8 mouse cellular contexts compared by ENCODE assay signal in genomic region chr3:138442203-138442602, GRCm38 (mm10). TPM values are rescaled to one million over a fixed set of nuclear protein-coding genes. Genes with fewer than 3 reads are reported as not detected.
DNase-seq lines count a peak whose midpoint lies in the region; ATAC-seq and TF ChIP-seq lines count a peak whose summit lies in the region.

No protein-coding gene starts in this region.

- H3K27ac ChIP-seq in gastrocnemius, adult 2 months: peak overlapping the region; percentile 93
- H3K27ac ChIP-seq in forebrain, embryonic 16.5 days (ENCODE audit: low read length): peak overlapping the region; percentile 90
- peak overlapping the region; percentile 94 for H3K27ac ChIP-seq in liver, postnatal 0 days (ENCODE audit: low read depth)

- WGBS in forebrain, embryonic 16.5 days: 2% methylated on average over 9 of the region's 9 CpGs
- 2% methylated on average over 9 of the region's 9 CpGs for WGBS in liver, postnatal 0 days (ENCODE audit: insufficient replicate concordance)

- intact Hi-C loops in gastrocnemius, adult 2 months (cut with DNase I): loop anchor here (2.0 to 10.0 kb wide), 5 partner anchors 47 to 570 kb away; partner anchors contain the start of gene Metap1

- peak overlapping the region; percentile 61 for H3K9ac ChIP-seq in forebrain, embryonic 16.5 days (replicated peaks; ENCODE audit: low read depth, low read length)
- H3K9ac ChIP-seq in liver, postnatal 0 days (replicated peaks): peak overlapping the region; percentile 53

- no peak for TF ChIP-seq CTCF in gastrocnemius, adult 2 months (IDR thresholded peaks at IDR 0.05)
- TF ChIP-seq CTCF in C2C12 (IDR thresholded peaks at IDR 0.05; ENCODE audit: control insufficient read depth, insufficient read depth, insufficient read length): no peak
- 0 out of 2 replicates have a peak, but pooled peaks have one; percentile 15 for TF ChIP-seq CTCF in liver, postnatal 0 days (IDR thresholded peaks at IDR 0.05; ENCODE audit: low read depth)

- no peak for ATAC-seq in forebrain, embryonic 16.5 days
- ATAC-seq in liver, postnatal 0 days: peak; percentile 2

- TF ChIP-seq EP300 in liver, postnatal 0 days (IDR thresholded peaks at IDR 0.05; ENCODE audit: low read depth): no peak

- H3K4me2 ChIP-seq in forebrain, embryonic 16.5 days (ENCODE audit: low read length): peak overlapping the region; percentile 77
- H3K4me2 ChIP-seq in liver, postnatal 0 days (ENCODE audit: low read depth, low read length): peak overlapping the region; percentile 87

- peaks cover 12% of the 10 kb centered on the region for H3K4me1 ChIP-seq in forebrain, embryonic 16.5 days (replicated peaks; ENCODE audit: control insufficient read depth, insufficient read depth, low read length)
- H3K4me1 ChIP-seq in liver, postnatal 0 days (ENCODE audit: insufficient read depth): peaks cover 12% of the 10 kb centered on the region

- no peak for DNase-seq in gastrocnemius, adult 2 months
- no peak for DNase-seq in gastrocnemius, adult 8-10 months (ENCODE audit: low spot score in 2 of 2)
- DNase-seq in liver, postnatal 0 days: no peak
- no peak for DNase-seq in right cerebral cortex, adult 18-20 months
- no peak for DNase-seq in gastrocnemius, postnatal 4 days (ENCODE audit: low spot score in 2 of 2)
- DNase-seq in ovary, adult 18-20 months (ENCODE audit: low spot score): no peak

- no peaks in the 10 kb centered on the region for H3K27me3 ChIP-seq in C2C12 (ENCODE audit: control insufficient read depth, insufficient read depth, insufficient read length)
- H3K27me3 ChIP-seq in forebrain, embryonic 16.5 days (replicated peaks; ENCODE audit: control insufficient read depth, insufficient read depth, low read length): no peaks in the 10 kb centered on the region
- H3K27me3 ChIP-seq in liver, postnatal 0 days (ENCODE audit: insufficient read depth, low read length): no peaks in the 10 kb centered on the region

- peaks cover 17% of the 10 kb centered on the region for H3K36me3 ChIP-seq in C2C12 (ENCODE audit: control insufficient read depth, insufficient read depth)
- H3K36me3 ChIP-seq in forebrain, embryonic 16.5 days (ENCODE audit: control insufficient read depth, insufficient read depth): peaks cover 3% of the 10 kb centered on the region; the same call in 1 of the 2 replicates
- H3K36me3 ChIP-seq in liver, postnatal 0 days (replicated peaks; ENCODE audit: insufficient read depth, low read length): peaks cover 15% of the 10 kb centered on the region

- H3K9me3 ChIP-seq in forebrain, embryonic 16.5 days (ENCODE audit: control insufficient read depth, low read length): no peaks in the 10 kb centered on the region
- no peaks in the 10 kb centered on the region for H3K9me3 ChIP-seq in liver, postnatal 0 days (ENCODE audit: low read length)

- H3K79me3 ChIP-seq in C2C12 (ENCODE audit: low read depth): peaks cover 12% of the 10 kb centered on the region

- H3K79me2 ChIP-seq in C2C12 (ENCODE audit: control insufficient read depth, insufficient read depth): peaks cover 27% of the 10 kb centered on the region

- peak overlapping the region; percentile 95 for H3K4me3 ChIP-seq in gastrocnemius, adult 2 months
- H3K4me3 ChIP-seq in C2C12 (ENCODE audit: insufficient read depth, poor library complexity, severe bottlenecking): peak overlapping the region; percentile 71
- peak overlapping the region; percentile 89 for H3K4me3 ChIP-seq in forebrain, embryonic 16.5 days (replicated peaks; ENCODE audit: low read length)
- peak overlapping the region; percentile 77 for H3K4me3 ChIP-seq in liver, postnatal 0 days (ENCODE audit: low read depth, low read length)

- peak overlapping the region; percentile 76 for H3ac ChIP-seq in C2C12 (ENCODE audit: control insufficient read depth, insufficient read length, low read depth)

TF ChIP-seq in C2C12, 6 proteins besides CTCF, POLR2A, EP300 and RAD21:
- no peak for TF ChIP-seq FOSL1 (IDR thresholded peaks at IDR 0.05; ENCODE audit: insufficient read depth, low read length, poor library complexity, severe bottlenecking)
- TF ChIP-seq MYOG (IDR thresholded peaks at IDR 0.05; ENCODE audit: control insufficient read depth, extremely low read depth, insufficient read length): no peak

RNA-seq across cellular contexts. Expression of gene Adh5, which starts 0.7 kb away (rescaled TPM):
- 10 to 100 TPM; 51.8 to 60.6 TPM for total RNA-seq in gastrocnemius, adult 2 months (2021)
- 10 to 100 TPM; 61.0 to 64.1 (median 61.7) TPM for total RNA-seq in gastrocnemius, adult 8-10 months (2022)
- 91.5 TPM for polyA plus RNA-seq in C2C12 (2012; fragmentation: generic; extraction: Trizol)
- polyA plus RNA-seq in forebrain, embryonic 16.5 days (2015; fragmentation: Nextera tagmentation; extraction: Ambion mirVana): 260 and 293 TPM in 2 replicates
- 247 and 271 TPM in 2 replicates for polyA plus RNA-seq in liver, postnatal 0 days (2015; fragmentation: Nextera tagmentation; extraction: Ambion mirVana)
- 10 to 100 TPM; 74.4 to 80.7 TPM for total RNA-seq in gastrocnemius, postnatal 4 days (2021)

RNA-seq across cellular contexts. Expression of gene Adh4, which starts 26.9 kb away (rescaled TPM):
- not detected for total RNA-seq in gastrocnemius, adult 2 months (2021)
- total RNA-seq in gastrocnemius, adult 8-10 months (2022): not detected
- not detected for polyA plus RNA-seq in C2C12 (2012; fragmentation: generic; extraction: Trizol)
- not detected in 2 replicates for polyA plus RNA-seq in forebrain, embryonic 16.5 days (2015; fragmentation: Nextera tagmentation; extraction: Ambion mirVana)
- 0.82 and 1.6 TPM in 2 replicates for polyA plus RNA-seq in liver, postnatal 0 days (2015; fragmentation: Nextera tagmentation; extraction: Ambion mirVana)
- total RNA-seq in gastrocnemius, postnatal 4 days (2021): not detected

RNA-seq across cellular contexts. Expression of gene Metap1, which starts 47.1 kb away (rescaled TPM):
- 10 to 100 TPM; 44.7 to 49.3 TPM for total RNA-seq in gastrocnemius, adult 2 months (2021)
- total RNA-seq in gastrocnemius, adult 8-10 months (2022): 10 to 100 TPM; 51.4 to 54.0 (median 53.7) TPM
- polyA plus RNA-seq in C2C12 (2012; fragmentation: generic; extraction: Trizol): 32.2 TPM
- 48.0 and 52.3 TPM in 2 replicates for polyA plus RNA-seq in forebrain, embryonic 16.5 days (2015; fragmentation: Nextera tagmentation; extraction: Ambion mirVana)
- 17.3 and 17.4 TPM in 2 replicates for polyA plus RNA-seq in liver, postnatal 0 days (2015; fragmentation: Nextera tagmentation; extraction: Ambion mirVana)
- 10 to 100 TPM; 47.0 to 50.2 TPM for total RNA-seq in gastrocnemius, postnatal 4 days (2021)
